Mouse (Mus musculus) stomach, embryonic 15.5 days (tissue): Measurements from ENCODE around the gene Sec24d. TPM values are rescaled to one million over a fixed set of nuclear protein-coding genes. Genes with fewer than 3 reads are reported as not detected.
"Not testable (repeated sequence)": the region's sequence is repeated elsewhere in the genome, so short reads cannot be mapped to it uniquely, and the experiment has no call there.

ENCODE experiments used
- ATAC-seq: fragments of 200-750 bp; cut with Nextera tagmentation; 2 replicates; pipeline ENCODE4 v1.8.0; 2017; ENCODE audit warnings: low read depth, moderate number of reproducible peaks, moderate TSS enrichment; ENCODE audit not compliant: insufficient read depth, low FRiP score
- H3K27ac ChIP-seq: fragments of 300-500 bp; sonication (generic); 2 replicates; pipeline ENCODE4 v1.5.1; 2015; ENCODE audit warnings: mild to moderate bottlenecking, inconsistent platforms
- H3K27me3 ChIP-seq: fragments of 300-500 bp; sonication (generic); replicated peaks from 2 replicates; pipeline ENCODE4 v1.6.1; 2015; ENCODE audit warnings: inconsistent platforms
- H3K36me3 ChIP-seq: fragments of 300-500 bp; sonication (generic); 2 replicates; pipeline ENCODE4 v1.6.1; 2015; ENCODE audit warnings: inconsistent platforms
- H3K4me1 ChIP-seq: fragments of 300-500 bp; sonication (generic); 2 replicates; pipeline ENCODE4 v1.6.1; 2015; ENCODE audit warnings: inconsistent platforms
- H3K4me2 ChIP-seq: fragments of 300-500 bp; sonication (generic); 2 replicates; pipeline ENCODE4 v1.6.1; 2015; ENCODE audit warnings: mild to moderate bottlenecking, inconsistent platforms
- H3K4me3 ChIP-seq: fragments of 300-500 bp; sonication (generic); replicated peaks from 2 replicates; pipeline ENCODE4 v1.5.1; 2015; ENCODE audit warnings: inconsistent platforms
- H3K9ac ChIP-seq: fragments of 300-500 bp; sonication (generic); 2 replicates; pipeline ENCODE4 v1.6.1; 2015; ENCODE audit warnings: inconsistent platforms
- H3K9me3 ChIP-seq: fragments of 300-500 bp; sonication (generic); 2 replicates; pipeline ENCODE4 v1.6.1; 2016; ENCODE audit warnings: inconsistent platforms
- WGBS: fragments of 180-500 bp; shearing (Covaris S2); methylation state at CpG from one replicate; pipeline ENCODE4 v1.1.7; 2015; 5-methylcytosine and 5-hydroxymethylcytosine counted together
- polyA plus RNA-seq: library from polyadenylated mRNA; unstranded; fragments of >200 nt; fragmentation: Nextera tagmentation; extraction: Ambion mirVana; gene quantifications from 2 replicates; pipeline ENCODE4 v1.2.1, GENCODE M21; 2015

Sec24d gene
- polyA plus RNA-seq, 1 experiment from 2014 or later: 97.6 TPM

- Histone ChIP-seq H3K27ac (no peak overlapping the region), H3K9ac (no peak overlapping the region), H3K4me2 (no peak overlapping the region), H3K36me3 (peaks cover 30% of the 10 kb centered on the region), H3K27me3 (no peaks in the 10 kb centered on the region), H3K4me3 (no peak overlapping the region), H3K9me3 (no peaks in the 10 kb centered on the region), H3K4me1 (no peaks in the 10 kb centered on the region)
- 54% methylated on average over 6 of the region's 6 CpGs for WGBS
- no peak for ATAC-seq
Observed at GRCm38 (mm10) chr3:123343690-123344089, 76.4 kb downstream of the Sec24d start.

- WGBS: 63% methylated on average over 12 of the region's 12 CpGs
Observed at GRCm38 (mm10) chr3:123348080-123348802, 81.0 kb downstream of the Sec24d start.

GRCm38 (mm10) chr3:123350602-123351001, 83.3 kb downstream of the Sec24d start:
- no peaks in the 10 kb centered on the region for H3K27me3 ChIP-seq
- no peak overlapping the region for H3K4me3 ChIP-seq
- no peak overlapping the region for H3K27ac ChIP-seq
- WGBS: 76% methylated on average over 8 of the region's 8 CpGs
- no peak overlapping the region for H3K4me2 ChIP-seq
- H3K9me3 ChIP-seq: no peaks in the 10 kb centered on the region
- peaks cover 38% of the 10 kb centered on the region for H3K36me3 ChIP-seq
- no peak for ATAC-seq
- no peaks in the 10 kb centered on the region for H3K4me1 ChIP-seq
- H3K9ac ChIP-seq: no peak overlapping the region

More at GRCm38 (mm10) chr3:123348080-123348802, 81.0 kb downstream of the Sec24d start:
- Histone ChIP-seq H3K4me2 (no peak overlapping the region), H3K4me1 (no peaks in the 10 kb centered on the region), H3K36me3 (peaks cover 30% of the 10 kb centered on the region), H3K27ac (no peak overlapping the region), H3K9me3 (no peaks in the 10 kb centered on the region), H3K4me3 (no peak overlapping the region), H3K9ac (no peak overlapping the region), H3K27me3 (no peaks in the 10 kb centered on the region)
- ATAC-seq: no peak

- 70% methylated on average over 2 of the region's 2 CpGs for WGBS
- no peak overlapping the region for H3K4me2 ChIP-seq
- ATAC-seq: no peak
- H3K4me1 ChIP-seq: no peaks in the 10 kb centered on the region
- no peak overlapping the region for H3K27ac ChIP-seq
- H3K4me3 ChIP-seq: no peak overlapping the region
- H3K27me3 ChIP-seq: no peaks in the 10 kb centered on the region
- H3K9me3 ChIP-seq: no peaks in the 10 kb centered on the region
- H3K36me3 ChIP-seq: peaks cover 36% of the 10 kb centered on the region
- H3K9ac ChIP-seq: no peak overlapping the region
Observed at GRCm38 (mm10) chr3:123351519-123351918, 84.3 kb downstream of the Sec24d start.

GRCm38 (mm10) chr3:123353183-123353582, 85.9 kb downstream of the Sec24d start:
- H3K27ac ChIP-seq: no peak overlapping the region
- H3K4me2 ChIP-seq: no peak overlapping the region
- no peak for ATAC-seq
- H3K36me3 ChIP-seq: peaks cover 49% of the 10 kb centered on the region
- H3K9me3 ChIP-seq: no peaks in the 10 kb centered on the region
- no peaks in the 10 kb centered on the region for H3K4me1 ChIP-seq
- WGBS: 61% methylated on average over 6 of the region's 6 CpGs
- no peak overlapping the region for H3K9ac ChIP-seq
- no peak overlapping the region for H3K4me3 ChIP-seq
- no peaks in the 10 kb centered on the region for H3K27me3 ChIP-seq

- Histone ChIP-seq H3K9ac (no peak overlapping the region), H3K27me3 (no peaks in the 10 kb centered on the region), H3K9me3 (no peaks in the 10 kb centered on the region), H3K4me3 (no peak overlapping the region), H3K4me2 (no peak overlapping the region), H3K36me3 (peaks cover 49% of the 10 kb centered on the region), H3K27ac (no peak overlapping the region), H3K4me1 (no peaks in the 10 kb centered on the region)
- no peak for ATAC-seq
- 92% methylated on average over 12 of the region's 12 CpGs for WGBS
Observed at GRCm38 (mm10) chr3:123353661-123354060, 86.4 kb downstream of the Sec24d start.

- Histone ChIP-seq H3K4me2 (no peak overlapping the region), H3K4me1 (no peaks in the 10 kb centered on the region), H3K9ac (no peak overlapping the region), H3K9me3 (no peaks in the 10 kb centered on the region), H3K36me3 (peaks cover 54% of the 10 kb centered on the region), H3K4me3 (no peak overlapping the region), H3K27ac (no peak overlapping the region), H3K27me3 (no peaks in the 10 kb centered on the region)
- ATAC-seq: no peak
- WGBS: 92% methylated on average over 9 of the region's 9 CpGs
Observed at GRCm38 (mm10) chr3:123354388-123354787, 87.1 kb downstream of the Sec24d start.

- Histone ChIP-seq H3K4me1 (no peaks in the 10 kb centered on the region), H3K4me2 (no peak overlapping the region), H3K36me3 (peaks cover 55% of the 10 kb centered on the region), H3K27ac (no peak overlapping the region), H3K27me3 (no peaks in the 10 kb centered on the region), H3K9ac (no peak overlapping the region), H3K9me3 (no peaks in the 10 kb centered on the region), H3K4me3 (no peak overlapping the region)
- WGBS: 77% methylated on average over 4 of the region's 4 CpGs
- ATAC-seq: no peak
Observed at GRCm38 (mm10) chr3:123356377-123356991, 89.2 kb downstream of the Sec24d start.

- H3K36me3 ChIP-seq: peaks cover 33% of the 10 kb centered on the region
- WGBS: 72% methylated on average over 2 of the region's 2 CpGs
- not testable (repeated sequence) for ATAC-seq
Observed at GRCm38 (mm10) chr3:123366820-123367219, 99.6 kb downstream of the Sec24d start.

GRCm38 (mm10) chr3:123369161-123369560, 101.9 kb downstream of the Sec24d start:
- no peaks in the 10 kb centered on the region for H3K27me3 ChIP-seq
- no peak overlapping the region for H3K4me3 ChIP-seq
- H3K27ac ChIP-seq: no peak overlapping the region
- ATAC-seq: no peak
- no peaks in the 10 kb centered on the region for H3K9me3 ChIP-seq
- no peaks in the 10 kb centered on the region for H3K4me1 ChIP-seq
- no peak overlapping the region for H3K4me2 ChIP-seq
- H3K9ac ChIP-seq: no peak overlapping the region
- peaks cover 20% of the 10 kb centered on the region for H3K36me3 ChIP-seq
- 85% methylated on average over 12 of the region's 12 CpGs for WGBS

More at GRCm38 (mm10) chr3:123366820-123367219, 99.6 kb downstream of the Sec24d start:
- not testable (repeated sequence) for H3K27me3 ChIP-seq, H3K4me2 ChIP-seq, H3K9ac ChIP-seq, H3K9me3 ChIP-seq, H3K4me1 ChIP-seq, H3K27ac ChIP-seq, H3K4me3 ChIP-seq

- Histone ChIP-seq H3K9ac (no peak overlapping the region), H3K27me3 (no peaks in the 10 kb centered on the region), H3K9me3 (no peaks in the 10 kb centered on the region), H3K4me3 (no peak overlapping the region), H3K4me2 (no peak overlapping the region), H3K4me1 (no peaks in the 10 kb centered on the region), H3K36me3 (peaks cover 15% of the 10 kb centered on the region), H3K27ac (no peak overlapping the region)
- 88% methylated on average over 5 of the region's 5 CpGs for WGBS
- no peak for ATAC-seq
Observed at GRCm38 (mm10) chr3:123370927-123371326, 103.7 kb downstream of the Sec24d start.

- no peak overlapping the region for H3K9ac ChIP-seq
- 0 out of 2 replicates have a peak, but pooled peaks cover 11% of the 10 kb centered on the region for H3K36me3 ChIP-seq
- ATAC-seq: peak; percentile 22; the same call in 1 of the 2 replicates
- H3K9me3 ChIP-seq: no peaks in the 10 kb centered on the region
- H3K27me3 ChIP-seq: no peaks in the 10 kb centered on the region
- H3K4me2 ChIP-seq: no peak overlapping the region
- H3K4me3 ChIP-seq: no peak overlapping the region
- 33% methylated on average over 11 of the region's 11 CpGs for WGBS
- H3K27ac ChIP-seq: no peak overlapping the region
- H3K4me1 ChIP-seq: no peaks in the 10 kb centered on the region
Observed at GRCm38 (mm10) chr3:123371766-123372535, 104.7 kb downstream of the Sec24d start.
